Mouse (Mus musculus) bone marrow macrophage, adult 2 months (primary cell): ENCODE measurements at regions not wholly inside any gene's neighbourhood (a gene's known extent, or its start where the extent isn't known, plus 50 kb on each side); places are given as distances from the start of the nearest gene placed in this dataset.

Source experiments
- CTCF ChIP-seq: IDR thresholded peaks from 2 replicates; pipeline ENCODE4 v1.5.1; 2012; ENCODE audit warnings: low read depth, mild to moderate bottlenecking, low read length, moderate library complexity
- POLR2A ChIP-seq: IDR thresholded peaks from 2 replicates; pipeline ENCODE4 v1.6.1; 2012; ENCODE audit warnings: mild to moderate bottlenecking, low read depth, low read length, borderline replicate concordance

DNA sequence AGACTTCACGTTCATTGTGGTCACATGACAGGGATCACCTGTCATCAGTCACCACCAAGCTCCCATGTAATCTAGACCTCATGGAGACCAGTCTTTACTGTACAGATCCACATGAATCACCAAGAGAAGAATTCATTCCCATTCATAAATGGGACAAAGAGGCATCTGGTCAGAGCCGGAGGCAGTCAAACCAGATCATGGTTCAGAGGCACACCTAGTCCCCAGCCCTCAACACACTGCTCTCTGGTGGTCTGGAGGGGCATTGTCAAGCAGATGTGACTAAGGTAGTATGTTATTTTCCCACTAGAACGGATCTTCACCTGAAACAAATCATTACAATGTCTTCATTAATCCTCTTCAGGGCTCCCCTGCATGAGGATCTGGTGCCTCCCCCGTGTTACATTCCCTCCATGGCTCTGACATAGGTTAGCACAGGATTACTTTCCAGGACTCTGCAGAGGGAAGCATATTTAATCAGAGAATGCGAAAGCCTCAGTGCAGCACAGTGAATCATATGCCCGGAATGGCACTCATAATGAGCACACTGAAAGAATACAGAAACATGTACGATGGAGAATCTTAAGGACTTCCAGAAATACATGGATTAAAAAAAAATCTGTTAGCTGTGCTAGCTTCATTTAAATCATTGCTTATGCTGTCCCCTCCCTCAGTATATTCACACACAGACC lies 135.4 kb upstream of the Gas1 start:
- TF ChIP-seq CTCF (no peak), POLR2A (no peak)
